Mouse (Mus musculus): ENCODE measurements around the gene Fgfr2.
A peak's percentile ranks its signal among the peaks of the same experiment; 100 is the strongest.

Fgfr2 gene

DNA sequence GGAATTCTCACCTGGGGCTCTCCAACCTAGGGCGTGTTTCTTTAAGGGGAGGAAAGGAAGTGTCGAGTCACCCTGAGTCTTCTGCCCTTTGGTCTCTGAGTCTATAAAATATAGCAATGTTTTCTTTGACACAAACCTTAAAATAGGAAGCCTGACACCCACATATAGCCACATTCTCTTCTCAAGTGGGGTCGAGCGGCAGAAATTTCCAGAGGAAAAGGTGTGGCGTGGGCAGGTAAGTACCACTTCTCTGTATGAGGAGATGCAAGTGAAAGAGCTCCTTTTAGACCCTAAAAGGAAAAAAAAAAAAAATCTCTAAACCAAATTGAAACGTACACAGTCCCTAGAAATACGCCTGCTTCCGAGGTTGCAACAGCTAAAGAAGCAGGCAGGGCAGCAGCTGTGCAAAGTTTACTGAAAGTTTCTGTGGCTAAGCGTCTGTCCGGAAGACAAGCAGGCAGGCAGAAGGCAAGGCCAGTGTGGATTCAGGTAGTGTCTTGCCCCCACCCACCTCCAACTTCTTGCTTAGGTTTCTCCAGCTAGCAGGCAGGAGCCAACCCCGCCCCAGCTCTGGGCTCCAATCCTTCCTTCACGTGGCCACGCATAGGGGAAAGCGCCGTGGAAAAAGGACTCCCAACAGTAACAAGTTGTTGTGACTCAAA, 2477.7 kb downstream of the Fgfr2 start:
- Histone ChIP-seq H3K4me3 (replicated peaks; ENCODE audit: low read length) (peak overlapping the region; percentile 89), H3K36me3 (ENCODE audit: insufficient read depth, low read length) (peaks cover 8% of the 10 kb centered on the region; the same call in 1 of the 2 replicates), H3K27me3 (ENCODE audit: insufficient read depth, low read length) (no peaks in the 10 kb centered on the region), H3K9me3 (ENCODE audit: low read length) (no peaks in the 10 kb centered on the region), H3K4me1 (replicated peaks; ENCODE audit: low read depth, low read length) (peaks cover 76% of the 10 kb centered on the region)
- no peak for TF ChIP-seq CTCF (conservative IDR thresholded peaks at IDR 0.05; ENCODE audit: low read length)
- no peak for TF ChIP-seq NANOG (IDR thresholded peaks at IDR 0.05; ENCODE audit: borderline replicate concordance, low read length)
- TF ChIP-seq POU5F1 (IDR thresholded peaks at IDR 0.05; ENCODE audit: borderline replicate concordance, low read length) = no peak

DNA sequence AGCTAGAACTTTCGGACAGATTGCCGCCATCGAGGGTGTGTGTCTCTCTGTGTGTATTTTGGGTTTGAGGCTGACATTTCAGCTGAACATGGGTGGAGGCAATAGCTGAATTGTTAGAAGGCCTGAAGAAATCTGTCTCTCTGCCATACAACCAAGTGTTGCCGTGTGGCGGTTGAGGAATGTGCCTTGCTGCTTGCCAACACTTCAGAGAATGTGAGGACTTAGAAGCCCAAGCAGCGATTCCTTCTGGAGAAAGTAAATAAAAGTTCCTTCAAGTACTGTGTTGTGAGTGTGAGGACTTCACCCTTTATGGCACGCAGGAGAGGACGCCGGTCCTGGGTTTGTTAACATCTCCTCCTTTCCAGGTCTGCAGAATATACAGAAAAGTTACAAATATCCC, 2482.5 kb downstream of the Fgfr2 start:
- Histone ChIP-seq H3K4me1 (replicated peaks; ENCODE audit: low read depth, low read length) (peaks cover 39% of the 10 kb centered on the region), H3K36me3 (ENCODE audit: insufficient read depth, low read length) (peaks cover 24% of the 10 kb centered on the region; the same call in 1 of the 2 replicates), H3K9me3 (ENCODE audit: low read length) (no peaks in the 10 kb centered on the region), H3K27me3 (ENCODE audit: insufficient read depth, low read length) (no peaks in the 10 kb centered on the region), H3K4me3 (replicated peaks; ENCODE audit: low read length) (no peak overlapping the region)
- TF ChIP-seq NANOG (IDR thresholded peaks at IDR 0.05; ENCODE audit: borderline replicate concordance, low read length) = no peak
- no peak for TF ChIP-seq CTCF (conservative IDR thresholded peaks at IDR 0.05; ENCODE audit: low read length)
- TF ChIP-seq POU5F1 (IDR thresholded peaks at IDR 0.05; ENCODE audit: borderline replicate concordance, low read length) = no peak

DNA sequence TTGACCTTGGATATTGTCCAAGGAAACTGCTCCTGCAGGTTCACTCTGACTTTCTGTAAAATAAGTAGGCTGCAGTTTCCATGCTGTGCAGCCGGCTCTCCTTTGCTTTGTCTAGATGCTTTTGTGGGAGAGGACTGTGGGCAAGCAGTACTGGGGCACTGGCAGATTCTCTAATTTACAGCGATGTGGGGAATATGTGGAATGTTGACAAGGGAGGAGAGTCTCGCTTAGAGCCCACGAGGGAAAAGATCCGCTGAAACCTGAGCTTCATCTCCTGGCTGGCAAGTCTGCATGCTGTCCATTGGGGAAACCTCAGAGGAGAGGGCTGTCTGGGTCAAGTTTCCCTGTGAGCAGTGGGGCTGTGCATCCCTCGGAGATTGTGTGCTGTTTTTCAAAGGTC, 2485.3 kb downstream of the Fgfr2 start:
- TF ChIP-seq POU5F1 (IDR thresholded peaks at IDR 0.05; ENCODE audit: borderline replicate concordance, low read length) (no peak), CTCF (conservative IDR thresholded peaks at IDR 0.05; ENCODE audit: low read length) (no peak), NANOG (IDR thresholded peaks at IDR 0.05; ENCODE audit: borderline replicate concordance, low read length) (no peak)
- Histone ChIP-seq H3K27me3 (ENCODE audit: insufficient read depth, low read length) (no peaks in the 10 kb centered on the region), H3K4me3 (replicated peaks; ENCODE audit: low read length) (no peak overlapping the region), H3K9me3 (ENCODE audit: low read length) (no peaks in the 10 kb centered on the region), H3K36me3 (ENCODE audit: insufficient read depth, low read length) (peaks cover 24% of the 10 kb centered on the region; the same call in 1 of the 2 replicates), H3K4me1 (replicated peaks; ENCODE audit: low read depth, low read length) (peaks cover 12% of the 10 kb centered on the region)

DNA sequence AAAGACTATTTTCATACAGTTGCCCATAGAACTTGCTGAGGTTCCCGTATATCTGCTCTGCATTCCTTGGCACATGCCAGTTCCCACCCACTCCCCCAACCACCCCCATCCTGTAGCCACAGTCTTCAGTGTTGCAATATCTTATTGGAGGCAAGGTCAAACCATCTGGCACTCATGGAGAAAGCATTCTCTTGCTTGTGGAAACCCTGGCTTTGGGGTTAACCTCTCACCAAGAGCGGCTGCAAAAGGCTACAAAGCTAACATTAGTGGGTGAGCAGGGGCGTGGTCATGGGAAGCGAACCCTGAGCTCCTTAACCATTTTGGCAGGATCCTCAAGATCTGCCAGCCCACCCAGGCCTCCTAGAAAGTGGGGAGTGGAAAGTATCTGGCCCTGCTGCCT, 2486.2 kb downstream of the Fgfr2 start:
- no peak for TF ChIP-seq POU5F1 (IDR thresholded peaks at IDR 0.05; ENCODE audit: borderline replicate concordance, low read length)
- no peak for TF ChIP-seq CTCF (conservative IDR thresholded peaks at IDR 0.05; ENCODE audit: low read length)
- no peak for TF ChIP-seq NANOG (IDR thresholded peaks at IDR 0.05; ENCODE audit: borderline replicate concordance, low read length)
- H3K4me1 ChIP-seq (replicated peaks; ENCODE audit: low read depth, low read length) = peaks cover 10% of the 10 kb centered on the region

GRCm38 (mm10) chr7:130636274-130636673, 2486.9 kb downstream of the Fgfr2 start:
- Histone ChIP-seq H3K36me3 (ENCODE audit: insufficient read depth, low read length) (peaks cover 24% of the 10 kb centered on the region; the same call in 1 of the 2 replicates), H3K4me1 (replicated peaks; ENCODE audit: low read depth, low read length) (peaks cover 14% of the 10 kb centered on the region), H3K9me3 (ENCODE audit: low read length) (no peaks in the 10 kb centered on the region), H3K4me3 (replicated peaks; ENCODE audit: low read length) (no peak overlapping the region), H3K27me3 (ENCODE audit: insufficient read depth, low read length) (no peaks in the 10 kb centered on the region)
- no peak for TF ChIP-seq POU5F1 (IDR thresholded peaks at IDR 0.05; ENCODE audit: borderline replicate concordance, low read length)
- no peak for TF ChIP-seq NANOG (IDR thresholded peaks at IDR 0.05; ENCODE audit: borderline replicate concordance, low read length)
- no peak for TF ChIP-seq CTCF (conservative IDR thresholded peaks at IDR 0.05; ENCODE audit: low read length)

More for the DNA sequence above, 2486.2 kb downstream of the Fgfr2 start:
- Histone ChIP-seq H3K9me3 (ENCODE audit: low read length) (no peaks in the 10 kb centered on the region), H3K4me3 (replicated peaks; ENCODE audit: low read length) (no peak overlapping the region), H3K36me3 (ENCODE audit: insufficient read depth, low read length) (peaks cover 24% of the 10 kb centered on the region; the same call in 1 of the 2 replicates), H3K27me3 (ENCODE audit: insufficient read depth, low read length) (no peaks in the 10 kb centered on the region)

DNA sequence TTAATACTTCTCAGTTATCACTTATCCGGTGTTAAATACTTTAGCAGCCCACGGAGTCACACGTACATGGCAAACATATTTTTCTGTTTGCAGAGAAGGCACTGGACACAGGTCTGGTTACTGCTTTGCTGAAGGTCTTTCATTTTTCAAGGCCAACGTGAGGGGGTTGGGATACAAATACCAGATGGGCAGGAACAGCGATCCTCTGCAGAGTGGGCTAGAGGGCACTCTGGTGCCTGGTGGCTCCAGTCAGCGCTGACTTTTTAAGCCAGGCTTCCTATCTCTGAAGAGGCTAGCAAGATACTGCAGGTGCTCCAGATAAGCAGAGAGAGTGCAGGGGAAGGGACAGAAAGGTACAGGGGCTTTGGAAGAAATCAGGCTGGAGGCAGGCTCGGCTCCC, 2487.9 kb downstream of the Fgfr2 start:
- Histone ChIP-seq H3K36me3 (ENCODE audit: insufficient read depth, low read length) (peaks cover 13% of the 10 kb centered on the region; the same call in 1 of the 2 replicates), H3K9me3 (ENCODE audit: low read length) (no peaks in the 10 kb centered on the region), H3K4me3 (replicated peaks; ENCODE audit: low read length) (no peak overlapping the region), H3K27me3 (ENCODE audit: insufficient read depth, low read length) (no peaks in the 10 kb centered on the region), H3K4me1 (replicated peaks; ENCODE audit: low read depth, low read length) (peaks cover 18% of the 10 kb centered on the region)
- no peak for TF ChIP-seq NANOG (IDR thresholded peaks at IDR 0.05; ENCODE audit: borderline replicate concordance, low read length)
- TF ChIP-seq POU5F1 (IDR thresholded peaks at IDR 0.05; ENCODE audit: borderline replicate concordance, low read length) = no peak

DNA sequence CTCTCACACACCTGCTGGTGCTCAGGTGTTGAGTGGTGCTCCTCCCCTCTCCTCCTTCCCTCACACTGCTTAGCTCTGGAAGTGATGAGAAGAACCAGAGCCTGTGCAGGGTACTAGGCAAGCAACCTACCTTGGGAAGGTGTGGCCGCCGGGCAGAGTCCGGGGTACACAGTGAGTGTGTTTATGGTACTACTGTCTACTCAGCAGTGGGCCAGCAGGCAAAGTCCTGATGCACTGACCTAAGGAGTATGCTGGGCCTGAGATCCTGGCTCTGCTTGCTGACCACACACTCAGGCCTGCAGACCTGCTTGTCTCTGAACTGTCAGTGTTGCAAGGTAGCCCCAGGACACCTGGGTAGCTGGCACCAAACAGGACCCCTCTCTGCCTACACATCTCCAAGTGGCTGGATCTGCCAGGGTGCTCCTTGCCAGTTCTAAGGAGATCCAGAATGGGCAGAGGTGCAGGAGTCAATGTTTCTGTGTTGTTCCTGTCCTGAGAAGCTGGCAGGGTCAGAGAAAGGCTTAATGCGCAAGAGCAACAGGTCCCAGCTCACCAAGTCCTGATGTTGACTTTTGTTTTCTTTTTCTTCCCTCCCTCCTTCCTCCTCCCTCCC, 2488.8 kb downstream of the Fgfr2 start:
- no peak overlapping the region for H3K4me3 ChIP-seq (replicated peaks; ENCODE audit: low read length)
- TF ChIP-seq POU5F1 (IDR thresholded peaks at IDR 0.05; ENCODE audit: borderline replicate concordance, low read length) (no peak), NANOG (IDR thresholded peaks at IDR 0.05; ENCODE audit: borderline replicate concordance, low read length) (no peak), CTCF (conservative IDR thresholded peaks at IDR 0.05; ENCODE audit: low read length) (no peak)
- no peaks in the 10 kb centered on the region for H3K27me3 ChIP-seq (ENCODE audit: insufficient read depth, low read length)
- peaks cover 18% of the 10 kb centered on the region for H3K4me1 ChIP-seq (replicated peaks; ENCODE audit: low read depth, low read length)
- H3K9me3 ChIP-seq (ENCODE audit: low read length) = no peaks in the 10 kb centered on the region
- peaks cover 8% of the 10 kb centered on the region; the same call in 1 of the 2 replicates for H3K36me3 ChIP-seq (ENCODE audit: insufficient read depth, low read length)

DNA sequence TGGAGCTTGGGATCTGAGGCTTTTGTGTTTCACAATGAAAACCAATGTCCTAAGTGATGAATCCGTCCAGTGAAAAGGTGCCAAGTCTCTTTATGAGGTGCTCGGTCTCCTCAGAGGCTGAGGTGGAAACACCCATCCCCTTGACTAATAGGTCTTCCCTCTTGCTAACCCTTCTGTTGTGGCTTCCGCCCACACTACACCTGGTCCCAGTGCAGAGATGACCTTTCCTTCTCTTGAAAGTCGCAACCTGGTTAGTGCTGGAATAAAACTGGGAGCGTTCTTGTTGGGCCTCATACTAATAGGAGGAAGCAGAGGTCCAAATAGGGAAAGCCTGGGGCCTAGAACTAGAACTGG, 2490.8 kb downstream of the Fgfr2 start:
- peak overlapping the region; percentile 39 for H3K4me3 ChIP-seq (replicated peaks; ENCODE audit: low read length)
- no peaks in the 10 kb centered on the region for H3K9me3 ChIP-seq (ENCODE audit: low read length)
- peaks cover 3% of the 10 kb centered on the region; the same call in 1 of the 2 replicates for H3K36me3 ChIP-seq (ENCODE audit: insufficient read depth, low read length)
- H3K27me3 ChIP-seq (ENCODE audit: insufficient read depth, low read length) = 0 out of 2 replicates have a peak, but pooled peaks cover 3% of the 10 kb centered on the region
- TF ChIP-seq POU5F1 (IDR thresholded peaks at IDR 0.05; ENCODE audit: borderline replicate concordance, low read length) (no peak), NANOG (IDR thresholded peaks at IDR 0.05; ENCODE audit: borderline replicate concordance, low read length) (no peak), CTCF (conservative IDR thresholded peaks at IDR 0.05; ENCODE audit: low read length) (no peak)
- H3K4me1 ChIP-seq (replicated peaks; ENCODE audit: low read depth, low read length) = peaks cover 18% of the 10 kb centered on the region

All from E14TG2a.4 (cell line).